Mouse (Mus musculus) liver, embryonic 14.5 days (tissue): Measurements from ENCODE around the gene Ccdc73. TPM values are rescaled to one million over a fixed set of nuclear protein-coding genes. Genes with fewer than 3 reads are reported as not detected.

Experiments
- ATAC-seq: fragments of 200-750 bp; cut with Nextera tagmentation; 2 replicates; pipeline ENCODE4 v1.8.0; 2017; ENCODE audit warnings: moderate number of reproducible peaks, mild to moderate bottlenecking, moderate library complexity; ENCODE audit not compliant: insufficient read depth
- DNase-seq, 3 experiments: peaks; one replicate each; pipeline ENCODE4 v3.0.0-alpha.2; 2012 to 2013; ENCODE audit warnings: low read depth in 3 of 3, low spot score in 3 of 3
- H3K27ac ChIP-seq: fragments of 300-500 bp; sonication (generic); 2 replicates; pipeline ENCODE4 v1.5.1; 2014; ENCODE audit warnings: moderate library complexity, mild to moderate bottlenecking, control low read depth, inconsistent platforms
- H3K27me3 ChIP-seq: fragments of 300-500 bp; sonication (generic); 2 replicates; pipeline ENCODE4 v1.6.1; 2014; ENCODE audit warnings: mild to moderate bottlenecking, low read length, moderate library complexity; ENCODE audit not compliant: control insufficient read depth, insufficient read depth
- H3K36me3 ChIP-seq: fragments of 300-500 bp; sonication (generic); replicated peaks from 2 replicates; pipeline ENCODE4 v1.6.1; 2014; ENCODE audit warnings: low read depth; ENCODE audit not compliant: control insufficient read depth, insufficient read depth
- H3K4me1 ChIP-seq, 2 experiments: fragments of 200-500 bp in 1 of 2; fragments of 300-500 bp in 1 of 2; sonication (generic) in 1 of 2; replicated peaks; 2 replicates each; pipeline ENCODE4 v1.6.1; 2012 to 2014; ENCODE audit warnings: antibody characterized with exemption in 1 of 2, inconsistent platforms in 1 of 2, low read length in 1 of 2; ENCODE audit not compliant: control insufficient read depth in 2 of 2, insufficient read depth in 2 of 2
- H3K4me2 ChIP-seq: fragments of 300-500 bp; sonication (generic); 2 replicates; pipeline ENCODE4 v1.6.1; 2014; ENCODE audit warnings: low read depth, mild to moderate bottlenecking, control low read depth, moderate library complexity
- H3K4me3 ChIP-seq, 2 experiments: fragments of 200-500 bp in 1 of 2; fragments of 300-500 bp in 1 of 2; sonication (generic) in 1 of 2; 2 replicates each; pipeline ENCODE4 v1.5.1; 2012 to 2014; ENCODE audit warnings: low read depth in 2 of 2, low read length in 2 of 2, mild to moderate bottlenecking in 2 of 2, control low read depth in 1 of 2, inconsistent platforms in 1 of 2, moderate library complexity in 1 of 2; ENCODE audit not compliant: insufficient read depth in 1 of 2
- H3K9ac ChIP-seq: fragments of 300-500 bp; sonication (generic); replicated peaks from 2 replicates; pipeline ENCODE4 v1.6.1; 2014; ENCODE audit warnings: mild to moderate bottlenecking, control low read depth, moderate library complexity
- H3K9me3 ChIP-seq: fragments of 300-500 bp; sonication (generic); 2 replicates; pipeline ENCODE4 v1.6.1; 2016; ENCODE audit warnings: low read length, mixed read lengths; ENCODE audit not compliant: control insufficient read depth
- CTCF ChIP-seq: IDR thresholded peaks from 2 replicates; pipeline ENCODE4 v1.5.1; 2016; ENCODE audit warnings: antibody characterized with exemption, low read depth, control low read depth
- EP300 ChIP-seq: IDR thresholded peaks from 2 replicates; pipeline ENCODE4 v1.6.1; 2016; ENCODE audit warnings: antibody characterized with exemption, low read depth
- WGBS: fragments of 180-500 bp; shearing (Covaris S2); extraction: QIAGEN DNeasy Blood & Tissue Kit; methylation state at CpG from one replicate; pipeline ENCODE4 v1.1.7; 2014; ENCODE audit not compliant: insufficient replicate concordance; 5-methylcytosine and 5-hydroxymethylcytosine counted together
- polyA plus RNA-seq, 2 experiments: library from polyadenylated mRNA; depleted of rRNA in 1 of 2; stranded (reverse) in 1 of 2; unstranded in 1 of 2; fragments of >200 nt; fragmentation: Nextera tagmentation in 1 of 2; extraction: Ambion mirVana in 1 of 2; gene quantifications; 2 replicates each; pipeline versions ENCODE4 v1.2.1 to v1.2.3; 2012 to 2014

Gene Ccdc73
- polyA plus RNA-seq, 2 experiments = 2.1 to 2.5 TPM

DNA sequence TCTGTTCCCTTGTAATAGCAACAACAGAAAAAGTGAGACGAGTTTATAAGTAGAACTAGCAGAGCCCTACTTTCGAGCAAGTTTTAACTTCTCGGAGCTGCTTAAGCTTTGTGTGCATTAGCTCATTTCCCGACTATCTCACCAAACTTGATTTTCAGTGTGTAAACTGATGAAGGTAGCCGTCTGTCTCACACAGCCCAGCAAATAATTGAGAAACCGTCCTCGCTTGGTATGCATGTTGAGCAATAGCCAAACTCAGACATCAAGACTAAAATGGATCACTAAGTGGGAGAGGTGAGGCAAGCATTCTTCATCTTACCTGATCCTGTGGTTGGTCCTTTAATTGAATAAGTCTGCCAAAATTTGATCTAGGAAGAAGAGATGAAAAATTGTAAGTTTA lies 25.9 kb upstream of the Ccdc73 start:
- H3K27me3 ChIP-seq = no peaks in the 10 kb centered on the region
- ATAC-seq (no peak), DNase-seq (no peak)
- H3K4me3 ChIP-seq = no peak overlapping the region
- H3K9me3 ChIP-seq = no peaks in the 10 kb centered on the region
- no peaks in the 10 kb centered on the region for H3K4me1 ChIP-seq
- 54% methylated on average over 7 of the region's 7 CpGs for WGBS
- H3K36me3 ChIP-seq = no peaks in the 10 kb centered on the region
- H3K4me2 ChIP-seq = no peak overlapping the region
- no peak overlapping the region for H3K9ac ChIP-seq
- TF ChIP-seq EP300 (no peak), CTCF (no peak)
- no peak overlapping the region for H3K27ac ChIP-seq

DNA sequence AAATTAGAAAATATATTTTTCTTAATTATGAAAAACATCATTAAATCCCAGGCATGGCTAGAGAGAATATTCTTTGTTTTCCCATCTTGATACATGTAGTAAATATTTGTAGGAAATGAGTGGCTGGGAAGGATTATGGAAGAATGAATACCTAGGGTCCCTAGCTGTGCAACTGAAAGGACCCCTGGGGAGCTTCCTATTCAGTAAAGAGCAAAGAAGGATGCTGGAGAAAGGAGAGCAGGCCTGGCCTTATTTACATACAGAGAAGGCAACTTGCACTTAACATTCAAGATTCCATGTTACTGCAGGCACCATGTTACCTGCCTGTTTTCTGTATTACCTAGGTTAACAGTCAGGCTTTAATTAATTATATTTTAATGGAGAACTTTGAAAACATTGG lies 25.0 kb upstream of the Ccdc73 start:
- Histone ChIP-seq H3K27me3 (no peaks in the 10 kb centered on the region), H3K4me3 (no peak overlapping the region), H3K9me3 (no peaks in the 10 kb centered on the region), H3K27ac (no peak overlapping the region), H3K4me1 (no peaks in the 10 kb centered on the region), H3K36me3 (no peaks in the 10 kb centered on the region), H3K9ac (no peak overlapping the region), H3K4me2 (no peak overlapping the region)
- DNase-seq (no peak), ATAC-seq (no peak)
- no peak for TF ChIP-seq EP300
- TF ChIP-seq CTCF = no peak

- Histone ChIP-seq H3K27ac (no peak overlapping the region), H3K4me3 (no peak overlapping the region), H3K9me3 (no peaks in the 10 kb centered on the region), H3K4me2 (no peak overlapping the region), H3K36me3 (no peaks in the 10 kb centered on the region), H3K9ac (no peak overlapping the region), H3K27me3 (peaks cover 9% of the 10 kb centered on the region), H3K4me1 (peaks cover 0 to 5% of the 10 kb centered on the region in 2 experiments; a peak in 2 of 4 replicates)
- ATAC-seq (no peak), DNase-seq (no peak)
- TF ChIP-seq EP300 = no peak
- WGBS = 26% methylated on average over 4 of the region's 4 CpGs
Measured at GRCm38 (mm10) chr2:104846638-104847414, 20.8 kb upstream of the Ccdc73 start.

DNA sequence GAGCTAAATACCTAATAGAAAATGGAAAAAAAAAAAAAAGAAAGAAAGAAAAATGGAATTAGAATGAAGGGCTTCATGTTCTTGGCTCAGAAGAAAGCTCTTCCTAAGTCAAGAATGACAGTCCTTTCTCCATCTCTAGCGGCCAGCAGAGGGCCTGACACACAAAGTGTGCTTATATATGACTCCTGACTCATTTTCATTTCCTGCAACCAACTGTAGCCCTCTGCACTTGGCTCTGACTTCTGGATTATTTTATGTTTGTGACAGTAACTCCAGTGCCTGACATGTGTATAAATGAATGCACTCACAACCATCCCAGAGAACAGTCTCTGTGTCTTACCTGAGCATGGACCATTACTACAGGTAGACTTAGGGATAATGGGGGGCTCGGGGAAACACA lies 20.0 kb upstream of the Ccdc73 start:
- Histone ChIP-seq H3K27ac (no peak overlapping the region), H3K27me3 (peaks cover 9% of the 10 kb centered on the region), H3K36me3 (no peaks in the 10 kb centered on the region), H3K4me2 (no peak overlapping the region), H3K4me1 (peaks cover 0 to 5% of the 10 kb centered on the region in 2 experiments; a peak in 2 of 4 replicates), H3K9me3 (no peaks in the 10 kb centered on the region), H3K9ac (no peak overlapping the region), H3K4me3 (no peak overlapping the region)
- ATAC-seq (no peak), DNase-seq (no peak)
- WGBS = 30% methylated on average over 2 of the region's 2 CpGs
- TF ChIP-seq EP300 (no peak), CTCF (peak; percentile 16; the same call in 1 of the 2 replicates)

DNA sequence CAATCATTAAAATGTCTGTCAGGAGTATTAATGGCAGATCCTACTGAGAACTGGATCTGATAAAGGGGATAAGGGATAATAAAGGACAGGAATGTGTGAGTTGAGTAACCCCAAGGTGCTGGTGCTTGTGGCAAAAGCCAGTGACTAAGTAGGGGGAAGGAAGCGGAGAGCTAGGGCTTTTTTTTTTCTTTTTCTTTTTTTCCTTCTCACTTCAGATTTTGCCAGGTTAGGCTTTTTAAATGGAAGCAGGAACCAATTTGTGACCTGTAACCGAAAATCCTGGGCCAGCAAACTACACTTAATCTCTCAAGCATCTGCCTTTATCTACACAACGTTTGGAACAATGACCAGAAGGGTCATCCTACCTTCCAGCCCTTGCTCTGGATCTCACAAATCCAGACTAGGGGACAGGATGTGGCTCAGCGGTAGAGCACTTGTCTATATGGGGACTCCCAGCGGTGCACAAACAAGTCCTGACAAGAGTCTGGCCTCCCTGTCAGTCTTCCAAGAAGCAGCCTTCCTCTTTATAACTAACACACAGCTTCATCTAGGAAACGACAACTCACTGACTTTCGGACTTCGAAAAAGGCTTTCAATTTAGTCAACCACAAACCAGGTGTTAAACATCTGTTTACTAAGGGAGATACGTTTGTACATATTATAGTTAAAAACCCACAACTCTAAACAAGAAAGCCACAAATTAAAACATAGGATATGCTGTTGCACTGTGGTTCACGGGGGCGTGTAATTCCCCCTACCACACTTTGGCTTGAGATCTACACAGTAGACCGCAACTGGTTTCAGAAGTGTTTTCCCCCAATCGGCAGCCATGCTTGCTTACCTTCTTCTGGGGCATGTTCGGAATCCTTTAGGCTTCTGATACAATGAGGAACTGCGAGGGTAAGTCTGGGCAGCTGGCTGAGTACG lies 19.1 kb upstream of the Ccdc73 start:
- H3K36me3 ChIP-seq = no peaks in the 10 kb centered on the region
- no peaks in the 10 kb centered on the region for H3K9me3 ChIP-seq
- peak overlapping the region; percentile 4 to 49; a peak in 1 of 4 replicates for H3K4me3 ChIP-seq
- WGBS = 11% methylated on average over 16 of the region's 16 CpGs
- no peak for TF ChIP-seq CTCF
- no peak for TF ChIP-seq EP300
- no peak overlapping the region for H3K9ac ChIP-seq
- peaks cover 0 to 5% of the 10 kb centered on the region in 2 experiments; a peak in 2 of 4 replicates for H3K4me1 ChIP-seq
- ATAC-seq (no peak), DNase-seq (no peak)
- H3K4me2 ChIP-seq = peak overlapping the region; percentile 68
- peaks cover 9% of the 10 kb centered on the region for H3K27me3 ChIP-seq
- no peak overlapping the region for H3K27ac ChIP-seq
